Mouse (Mus musculus) heart, embryonic 12.5 days (tissue): ENCODE data around the gene Gm10037. TPM values are rescaled to one million over a fixed set of nuclear protein-coding genes. Genes with fewer than 3 reads are reported as not detected.
"Not testable (repeated sequence)": the region's sequence is repeated elsewhere in the genome, so short reads cannot be mapped to it uniquely, and the experiment has no call there.

Source experiments
- ATAC-seq: fragments of 200-750 bp; cut with Nextera tagmentation; 2 replicates; pipeline ENCODE4 v1.8.0; 2017; ENCODE audit warnings: moderate TSS enrichment, moderate library complexity; ENCODE audit not compliant: insufficient number of reproducible peaks, low FRiP score
- H3K27ac ChIP-seq: fragments of 300-500 bp; sonication (generic); 2 replicates; pipeline ENCODE4 v1.5.1; 2016; ENCODE audit warnings: mild to moderate bottlenecking, moderate library complexity; ENCODE audit not compliant: poor library complexity, severe bottlenecking
- H3K27me3 ChIP-seq: fragments of 300-500 bp; sonication (generic); replicated peaks from 2 replicates; pipeline ENCODE4 v1.6.1; 2016; ENCODE audit warnings: mild to moderate bottlenecking, moderate library complexity
- H3K36me3 ChIP-seq: fragments of 300-500 bp; sonication (generic); 2 replicates; pipeline ENCODE4 v1.6.1; 2016; ENCODE audit warnings: mild to moderate bottlenecking, moderate library complexity
- H3K4me1 ChIP-seq: fragments of 300-500 bp; sonication (generic); replicated peaks from 2 replicates; pipeline ENCODE4 v1.6.1; 2016; ENCODE audit warnings: mild to moderate bottlenecking
- H3K4me2 ChIP-seq: fragments of 300-500 bp; sonication (generic); 2 replicates; pipeline ENCODE4 v1.6.1; 2016; ENCODE audit warnings: mild to moderate bottlenecking, moderate library complexity
- H3K4me3 ChIP-seq: fragments of 300-500 bp; sonication (generic); 2 replicates; pipeline ENCODE4 v1.5.1; 2016; ENCODE audit warnings: mild to moderate bottlenecking
- H3K9ac ChIP-seq: fragments of 300-500 bp; sonication (generic); 2 replicates; pipeline ENCODE4 v1.6.1; 2016; ENCODE audit warnings: mild to moderate bottlenecking, moderate library complexity
- H3K9me3 ChIP-seq: fragments of 300-500 bp; sonication (generic); replicated peaks from 2 replicates; pipeline ENCODE4 v1.6.1; 2016; ENCODE audit warnings: mild to moderate bottlenecking, moderate library complexity
- WGBS: fragments of 180-500 bp; shearing (Covaris S2); methylation state at CpG from one replicate; pipeline ENCODE4 v1.1.7; 2016; 5-methylcytosine and 5-hydroxymethylcytosine counted together
- polyA plus RNA-seq: library from polyadenylated mRNA; unstranded; fragments of >200 nt; fragmentation: Nextera tagmentation; extraction: Ambion mirVana; gene quantifications from 2 replicates; pipeline ENCODE4 v1.2.1, GENCODE M21; 2016

The Gm10037 gene
- polyA plus RNA-seq, 1 experiment from 2014 or later, result 0.64 TPM

DNA sequence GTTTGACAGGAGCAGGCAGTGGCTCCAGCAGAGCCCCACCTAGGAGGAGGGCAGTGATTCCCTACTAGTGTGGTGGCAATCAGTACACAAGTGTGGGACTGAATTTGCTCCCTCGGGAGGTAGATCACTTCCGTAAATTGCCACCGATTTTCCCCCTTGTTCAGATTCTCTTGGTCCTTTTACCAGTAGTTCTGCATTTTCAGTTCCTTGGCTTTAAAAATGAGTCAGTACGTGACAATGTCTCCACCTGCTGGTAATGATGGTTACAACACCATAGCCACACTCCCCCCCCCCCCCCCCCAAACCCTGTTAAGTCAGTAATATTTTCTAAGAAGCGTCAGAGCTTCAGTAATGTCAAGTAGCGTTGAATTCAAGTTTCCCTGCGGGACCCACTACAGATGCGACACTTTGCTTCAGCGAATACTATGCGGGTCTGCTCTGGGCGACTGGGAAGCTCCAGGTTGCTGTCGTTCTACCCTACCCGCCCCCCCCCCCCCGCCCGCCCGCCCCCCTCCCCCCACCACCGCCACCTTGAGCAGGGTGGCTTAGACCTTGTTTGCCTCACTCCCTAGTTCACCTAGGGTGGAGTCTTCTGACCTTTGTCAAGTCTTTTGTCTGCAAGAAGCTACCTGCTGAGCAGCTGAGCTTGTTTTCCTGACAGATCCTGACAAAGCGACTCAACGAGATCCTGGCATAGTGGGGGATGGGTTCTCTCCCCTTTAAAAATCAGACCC, 13.4 kb downstream of the Gm10037 start:
- Histone ChIP-seq H3K4me3 (peak overlapping the region; percentile 52), H3K4me2 (peak overlapping the region; percentile 80), H3K9ac (peak overlapping the region; percentile 65), H3K36me3 (no peaks in the 10 kb centered on the region), H3K27me3 (no peaks in the 10 kb centered on the region), H3K27ac (no peak overlapping the region), H3K4me1 (peaks cover 6% of the 10 kb centered on the region; the same call in 1 of the 2 replicates), H3K9me3 (no peaks in the 10 kb centered on the region)
- WGBS, result under 1% methylated on average over 17 of the region's 19 CpGs
- peak; percentile 59 for ATAC-seq

DNA sequence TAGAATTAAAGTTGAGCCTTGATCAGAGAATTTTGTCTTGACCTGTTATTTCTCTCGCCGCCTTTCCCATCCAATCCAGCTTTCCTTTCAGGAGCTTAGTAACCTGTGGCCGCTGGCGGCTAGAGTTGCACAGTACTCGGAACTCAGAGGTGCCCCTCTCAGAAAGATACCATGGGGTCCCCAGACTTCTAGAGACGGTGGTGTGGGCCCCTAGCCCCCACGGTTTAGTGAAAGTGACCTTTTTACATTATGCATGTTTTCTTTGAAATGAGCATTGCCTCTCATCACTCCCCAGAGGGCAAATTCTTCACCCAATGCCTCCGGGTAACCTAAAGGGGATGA, 13.9 kb downstream of the Gm10037 start:
- WGBS, result 19% methylated on average over 8 of the region's 8 CpGs
- H3K9ac ChIP-seq, result peak overlapping the region; percentile 65
- H3K4me3 ChIP-seq, result peak overlapping the region; percentile 52
- H3K4me2 ChIP-seq, result peak overlapping the region; percentile 80
- no peaks in the 10 kb centered on the region for H3K36me3 ChIP-seq
- ATAC-seq, result no peak
- no peak overlapping the region for H3K27ac ChIP-seq
- H3K27me3 ChIP-seq, result no peaks in the 10 kb centered on the region
- peaks cover 6% of the 10 kb centered on the region; the same call in 1 of the 2 replicates for H3K4me1 ChIP-seq
- H3K9me3 ChIP-seq, result no peaks in the 10 kb centered on the region

DNA sequence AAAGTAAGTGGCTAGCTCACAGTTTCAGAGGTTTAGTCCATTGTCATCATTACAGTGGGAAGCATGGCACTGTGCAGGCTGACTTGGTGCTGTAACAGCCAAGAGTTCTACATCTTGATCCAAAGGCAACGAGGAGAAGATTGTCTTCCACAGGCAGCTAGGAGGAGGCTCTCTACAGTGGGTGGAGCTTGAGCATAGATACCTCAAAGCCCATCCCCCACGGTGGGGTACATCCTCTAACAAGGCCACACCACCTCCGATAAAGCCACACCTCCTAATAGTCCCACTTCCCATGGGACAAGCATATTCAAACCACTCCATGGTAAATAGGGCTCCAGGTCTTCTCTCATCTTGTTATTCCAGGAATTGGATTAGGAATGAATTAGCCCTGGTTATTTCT, 19.5 kb downstream of the Gm10037 start:
- no peaks in the 10 kb centered on the region for H3K9me3 ChIP-seq
- no peak overlapping the region for H3K9ac ChIP-seq
- no peak overlapping the region for H3K4me3 ChIP-seq
- ATAC-seq, result no peak
- no peak overlapping the region for H3K4me2 ChIP-seq
- no peaks in the 10 kb centered on the region for H3K36me3 ChIP-seq
- no peaks in the 10 kb centered on the region for H3K27me3 ChIP-seq
- H3K27ac ChIP-seq, result no peak overlapping the region
- no peaks in the 10 kb centered on the region for H3K4me1 ChIP-seq
- 70% methylated on average over 3 of the region's 3 CpGs for WGBS

DNA sequence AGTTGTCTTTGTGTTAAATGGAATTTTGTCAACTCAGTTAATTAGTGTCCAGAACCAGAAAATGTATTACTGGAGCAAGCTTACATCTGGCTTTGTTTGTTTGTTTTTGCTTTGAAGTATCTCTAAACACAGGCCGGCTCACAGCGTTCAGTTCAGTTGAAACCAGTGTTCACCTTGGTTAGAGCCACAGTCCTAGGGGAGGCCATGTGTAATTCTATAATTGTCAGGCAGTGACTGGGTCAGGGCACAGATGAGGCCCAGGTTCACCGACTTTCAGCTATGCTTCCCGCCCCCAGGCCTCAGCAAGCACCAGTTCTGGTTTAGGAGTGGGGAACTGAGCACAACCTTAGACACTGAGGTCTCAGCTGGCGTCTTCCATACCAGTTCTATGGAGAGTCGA, 22.2 kb downstream of the Gm10037 start:
- WGBS, result 78% methylated on average over 6 of the region's 6 CpGs
- H3K9me3 ChIP-seq, result no peaks in the 10 kb centered on the region
- H3K4me1 ChIP-seq, result no peaks in the 10 kb centered on the region
- H3K36me3 ChIP-seq, result no peaks in the 10 kb centered on the region
- no peaks in the 10 kb centered on the region for H3K27me3 ChIP-seq
- H3K4me2 ChIP-seq, result no peak overlapping the region
- no peak overlapping the region for H3K4me3 ChIP-seq
- no peak for ATAC-seq
- no peak overlapping the region for H3K27ac ChIP-seq
- no peak overlapping the region for H3K9ac ChIP-seq

DNA sequence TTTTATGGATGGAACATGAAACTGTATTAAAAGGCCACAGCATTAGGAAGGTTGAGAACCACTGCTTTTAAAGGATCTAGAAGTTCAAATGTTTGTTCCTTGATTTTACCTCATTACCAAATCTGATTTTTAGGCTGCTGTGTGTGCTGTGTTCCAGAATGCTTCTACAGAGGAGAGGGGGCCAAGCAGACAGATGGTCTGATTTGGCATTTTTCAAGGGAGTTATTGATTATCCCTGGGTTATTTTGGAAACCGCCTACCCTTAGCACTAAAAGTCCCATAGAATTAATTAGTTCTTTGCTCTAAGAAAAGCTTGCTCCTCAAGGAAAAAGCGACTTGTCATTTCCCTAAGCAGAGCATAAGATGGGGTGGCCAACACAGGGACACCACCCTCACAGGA, 23.1 kb downstream of the Gm10037 start:
- no peak for ATAC-seq
- H3K4me3 ChIP-seq, result no peak overlapping the region
- no peaks in the 10 kb centered on the region for H3K4me1 ChIP-seq
- H3K27me3 ChIP-seq, result no peaks in the 10 kb centered on the region
- no peak overlapping the region for H3K9ac ChIP-seq
- WGBS, result 81% methylated on average over 2 of the region's 2 CpGs
- H3K4me2 ChIP-seq, result no peak overlapping the region
- no peak overlapping the region for H3K27ac ChIP-seq
- no peaks in the 10 kb centered on the region for H3K36me3 ChIP-seq
- no peaks in the 10 kb centered on the region for H3K9me3 ChIP-seq

DNA sequence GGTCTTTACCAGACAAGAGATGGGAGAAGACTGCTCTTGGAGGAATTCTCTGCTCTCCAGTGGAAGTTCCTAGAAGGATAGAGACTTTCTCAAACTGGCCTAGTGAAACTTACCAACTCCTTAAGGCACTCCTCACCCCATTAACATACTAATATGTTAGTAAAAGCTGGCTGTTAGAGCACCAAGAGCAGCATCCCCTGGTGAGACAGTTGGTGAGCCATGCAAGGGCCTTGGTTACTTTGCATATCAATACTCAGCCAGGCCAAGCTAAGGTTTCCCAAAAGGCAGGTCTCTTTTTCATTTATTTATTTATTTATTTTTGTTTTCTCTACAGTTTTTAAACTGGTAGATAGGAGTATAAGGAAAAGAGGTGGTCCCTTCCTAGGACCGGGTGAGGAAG, 26.4 kb downstream of the Gm10037 start:
- 25% methylated on average over 1 of the region's 1 CpGs for WGBS
- H3K27ac ChIP-seq, result no peak overlapping the region
- no peak overlapping the region for H3K9ac ChIP-seq
- no peak overlapping the region for H3K4me3 ChIP-seq
- no peaks in the 10 kb centered on the region for H3K9me3 ChIP-seq
- H3K4me1 ChIP-seq, result no peaks in the 10 kb centered on the region
- H3K4me2 ChIP-seq, result no peak overlapping the region
- H3K27me3 ChIP-seq, result no peaks in the 10 kb centered on the region
- ATAC-seq, result no peak
- no peaks in the 10 kb centered on the region for H3K36me3 ChIP-seq

DNA sequence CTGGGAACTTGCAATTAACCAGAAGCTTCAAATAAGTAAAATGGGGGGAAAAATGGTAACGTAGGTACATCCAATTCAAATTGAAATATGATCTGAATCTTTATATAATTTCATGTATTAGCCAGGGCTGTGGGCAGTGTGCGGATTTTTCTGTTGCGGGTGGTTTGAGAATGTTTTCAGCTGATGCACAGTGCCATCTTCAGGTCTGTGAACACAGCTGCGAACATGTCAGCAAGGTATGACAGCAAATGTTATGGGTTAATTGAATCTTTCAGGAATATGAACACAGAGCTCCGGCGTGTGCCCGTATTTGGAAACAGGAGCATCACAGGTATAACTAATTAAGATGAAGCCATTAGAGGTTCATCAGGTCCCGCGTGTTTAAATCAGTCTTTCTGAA, 31.6 kb downstream of the Gm10037 start:
- Histone ChIP-seq H3K9ac (no peak overlapping the region), H3K27me3 (no peaks in the 10 kb centered on the region), H3K27ac (no peak overlapping the region), H3K4me2 (no peak overlapping the region), H3K4me1 (no peaks in the 10 kb centered on the region), H3K4me3 (no peak overlapping the region), H3K36me3 (no peaks in the 10 kb centered on the region), H3K9me3 (no peaks in the 10 kb centered on the region)
- WGBS, result 79% methylated on average over 9 of the region's 9 CpGs
- ATAC-seq, result no peak

DNA sequence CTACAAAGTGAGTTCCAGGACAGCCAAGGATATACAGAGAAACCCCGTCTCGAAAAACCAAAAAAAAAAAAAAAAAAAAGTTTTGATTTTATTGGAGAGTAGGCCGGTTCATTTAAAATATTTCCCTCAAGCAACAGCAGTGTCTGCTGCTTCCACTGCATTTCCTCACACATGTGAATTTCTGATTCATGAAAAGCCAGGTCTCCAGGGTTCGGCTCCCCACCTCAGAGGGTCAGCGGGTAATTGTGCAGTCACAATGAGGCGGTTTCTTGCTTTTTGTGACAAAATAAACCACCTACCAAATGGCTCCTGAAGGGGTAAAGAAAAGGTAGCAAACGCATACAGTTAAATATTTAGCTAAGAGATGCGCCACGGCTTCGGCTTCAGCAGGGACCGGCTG, 32.1 kb downstream of the Gm10037 start, which contains the start of gene BC048507:
Gene BC048507, plus strand, starts transcription at position 301 of the 400 bp plus-strand sequence.
- H3K9me3 ChIP-seq, result no peaks in the 10 kb centered on the region
- no peak within 1 kb of the TSS for H3K9ac ChIP-seq
- no peak for ATAC-seq
- H3K4me1 ChIP-seq, result no peaks in the 10 kb centered on the region
- WGBS, result 56% methylated on average over 11 of the region's 11 CpGs
- no peaks in the 10 kb centered on the region for H3K36me3 ChIP-seq
- H3K4me3 ChIP-seq, result no peak within 1 kb of the TSS
- H3K27ac ChIP-seq, result no peak within 1 kb of the TSS
- no peaks in the 10 kb centered on the region for H3K27me3 ChIP-seq
- peak within 1 kb of the TSS; percentile 19; the same call in 1 of the 2 replicates for H3K4me2 ChIP-seq

DNA sequence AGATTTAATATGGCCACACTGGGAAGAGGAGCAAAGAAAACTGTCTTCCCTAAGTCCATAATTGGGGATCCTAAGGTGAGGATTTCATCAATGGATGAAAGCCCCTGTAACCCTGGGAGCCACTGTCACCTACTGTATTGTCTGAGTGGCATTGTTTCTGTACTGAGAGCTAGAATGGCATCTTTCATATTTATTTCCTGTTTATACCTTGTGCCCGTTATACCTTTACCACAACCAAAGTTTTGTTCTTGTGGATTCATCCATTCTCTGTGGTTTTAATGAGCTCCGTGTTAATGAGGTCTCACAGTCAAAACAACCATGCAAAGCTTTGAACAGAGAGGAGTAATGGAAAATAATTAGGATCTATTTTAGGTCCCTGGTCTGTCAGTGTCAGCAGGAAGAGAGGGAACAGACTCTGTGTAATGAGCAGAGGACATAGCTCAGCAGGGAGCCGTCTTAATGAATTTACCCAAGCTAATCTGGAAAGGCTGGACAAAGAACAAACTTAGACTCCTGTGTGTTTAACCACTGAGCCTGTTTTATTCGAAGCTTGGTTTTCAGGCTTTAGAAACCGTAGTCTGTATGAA, 34.0 kb downstream of the Gm10037 start:
- Histone ChIP-seq H3K9me3 (no peaks in the 10 kb centered on the region), H3K4me2 (no peak overlapping the region), H3K36me3 (no peaks in the 10 kb centered on the region), H3K4me1 (no peaks in the 10 kb centered on the region), H3K4me3 (no peak overlapping the region), H3K9ac (no peak overlapping the region), H3K27ac (no peak overlapping the region), H3K27me3 (no peaks in the 10 kb centered on the region)
- ATAC-seq, result no peak
- 58% methylated on average over 5 of the region's 5 CpGs for WGBS

DNA sequence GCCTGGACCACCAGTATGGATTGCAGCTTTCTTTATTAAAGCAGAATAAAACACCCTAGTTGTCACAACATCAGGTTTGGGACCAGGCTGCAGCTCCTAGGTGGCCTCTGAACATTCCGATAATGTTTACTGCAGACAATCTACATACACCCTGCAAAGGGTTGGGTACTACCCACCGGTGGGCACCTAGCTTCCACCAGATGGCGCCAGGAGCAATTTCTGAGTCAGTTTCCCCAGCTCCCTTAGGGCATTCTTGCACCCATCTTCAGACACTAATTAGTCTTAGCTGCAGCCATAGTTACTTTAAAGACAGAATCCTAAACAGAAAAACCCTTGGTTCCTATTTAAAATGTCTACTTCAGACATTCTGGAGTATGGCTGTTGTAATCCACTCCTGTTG, 37.0 kb downstream of the Gm10037 start:
- no peaks in the 10 kb centered on the region for H3K27me3 ChIP-seq
- H3K36me3 ChIP-seq, result no peaks in the 10 kb centered on the region
- ATAC-seq, result no peak
- H3K4me1 ChIP-seq, result no peaks in the 10 kb centered on the region
- no peak overlapping the region for H3K9ac ChIP-seq
- no peaks in the 10 kb centered on the region for H3K9me3 ChIP-seq
- WGBS, result 26% methylated on average over 3 of the region's 3 CpGs
- H3K27ac ChIP-seq, result no peak overlapping the region
- no peak overlapping the region for H3K4me2 ChIP-seq
- H3K4me3 ChIP-seq, result no peak overlapping the region

DNA sequence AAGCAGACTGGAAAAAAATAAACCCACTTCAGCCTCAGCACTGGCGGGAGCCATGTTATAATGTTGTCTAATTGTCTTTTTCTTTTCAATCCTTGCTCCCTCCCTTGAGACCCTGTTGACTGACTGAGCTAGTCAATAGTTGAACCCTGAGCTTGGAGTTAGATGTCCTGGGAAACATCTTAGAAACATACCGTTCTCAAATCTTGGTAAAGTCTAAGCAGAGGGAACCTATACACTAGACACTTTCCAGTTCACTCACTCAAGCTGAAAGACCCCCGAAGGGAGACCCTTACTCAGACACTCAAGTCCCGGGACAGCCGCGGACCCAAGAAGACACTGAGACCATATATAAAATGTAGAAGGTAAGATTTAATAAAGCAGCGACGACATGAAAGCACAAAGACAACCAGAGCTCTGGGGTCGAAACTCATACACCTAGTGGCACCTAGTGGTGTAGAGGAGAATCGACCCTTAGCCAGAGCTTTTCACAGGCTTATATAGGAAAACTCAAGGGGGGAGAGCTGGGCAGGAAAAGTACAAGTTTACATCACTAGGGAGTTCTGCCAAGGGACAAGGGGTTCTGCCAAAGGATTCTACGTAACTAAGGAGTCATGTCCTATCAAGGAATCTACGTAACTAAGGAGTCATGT, 45.3 kb downstream of the Gm10037 start:
- Histone ChIP-seq H3K27ac (0 out of 2 replicates have a peak overlapping the region, but pooled peaks have one; percentile 11), H3K4me2 (peak overlapping the region; percentile 47; the same call in 1 of the 2 replicates)
- 0 out of 2 replicates have a peak, but pooled peaks have one; percentile 33 for ATAC-seq
- H3K9ac ChIP-seq, H3K9me3 ChIP-seq, H3K36me3 ChIP-seq, H3K4me3 ChIP-seq, H3K4me1 ChIP-seq, H3K27me3 ChIP-seq: not testable (repeated sequence)
- WGBS, result 25% methylated on average over 9 of the region's 12 CpGs
